Comparison of ENCODE assay signal across 16 mouse cellular contexts in the genomic region with DNA sequence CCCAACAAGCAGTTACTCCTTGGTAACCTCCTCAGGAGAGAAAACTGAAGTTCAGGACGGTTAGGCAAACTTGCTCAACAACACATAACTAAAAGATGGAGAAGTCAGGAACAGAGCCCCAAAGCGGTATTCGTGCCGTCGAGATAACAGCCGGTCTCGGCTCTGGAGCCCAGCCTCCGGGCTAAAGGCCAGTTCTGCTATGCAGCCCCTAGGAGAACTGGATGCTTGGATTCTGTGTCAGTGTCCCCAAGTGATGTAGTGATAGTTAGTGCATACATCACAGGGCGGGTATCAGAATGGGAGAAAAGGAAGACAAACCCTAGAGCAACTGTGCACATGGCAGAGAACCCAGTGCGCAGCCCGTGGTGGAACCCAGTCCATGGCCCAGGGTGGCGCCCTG. TPM values are rescaled to one million over a fixed set of nuclear protein-coding genes. Genes with fewer than 3 reads are reported as not detected.
DNase-seq lines count a peak whose midpoint lies in the region; ATAC-seq and TF ChIP-seq lines count a peak whose summit lies in the region.
"Had no signal": no experiment of that assay in that cellular context is flagged by ENCODE, and none has a peak within 500 bp of the region (broad histone marks: within the 10 kb centered on the region; RNA-seq: fewer than 3 reads in every experiment).

No protein-coding gene starts in this region.

- peak; percentile 63 to 70 for DNase-seq in cerebellum, postnatal 14 days
- no peak for DNase-seq in hindbrain, embryonic 10.5 days (ENCODE audit: low spot score)
- DNase-seq in hindbrain, postnatal 0 days (ENCODE audit: low spot score) = no peak
- DNase-seq in neural tube, embryonic 10.5 days (ENCODE audit: extremely low spot score, low spot score) = no peak
- no peak for DNase-seq in ovary, postnatal 36 days (ENCODE audit: low spot score)
- DNase-seq: adrenal gland, postnatal 14 days; heart, postnatal 14 days had no signal

- H3K4me2 ChIP-seq in hindbrain, postnatal 0 days (ENCODE audit: low read depth, low read length) = no peak overlapping the region
- H3K4me2 ChIP-seq in neural tube, embryonic 15.5 days = no peak overlapping the region
- H3K4me2 ChIP-seq: embryonic facial prominence, embryonic 12.5 days; forebrain, embryonic 15.5 days; heart, embryonic 15.5 days; hindbrain, embryonic 15.5 days had no signal

- WGBS in hindbrain, embryonic 10.5 days = 89% methylated on average over 12 of the region's 12 CpGs
- 79% methylated on average over 12 of the region's 12 CpGs for WGBS in hindbrain, postnatal 0 days
- WGBS in neural tube, embryonic 15.5 days = 86% methylated on average over 12 of the region's 12 CpGs

- ATAC-seq in cerebellum, adult (ENCODE audit: insufficient number of reproducible peaks, low FRiP score, low TSS enrichment) = no peak
- ATAC-seq in hindbrain, postnatal 0 days = no peak
- ATAC-seq in neural tube, embryonic 15.5 days (ENCODE audit: low FRiP score) = no peak
- ATAC-seq: activated CD4-positive, CD25-positive, alpha-beta regulatory T cell, adult 4 months; forebrain, embryonic 15.5 days; inflammation-experienced regulatory T-cells, adult 6 months; Patski had no signal

- no peaks in the 10 kb centered on the region for H3K36me3 ChIP-seq in hindbrain, embryonic 10.5 days
- no peaks in the 10 kb centered on the region for H3K36me3 ChIP-seq in hindbrain, postnatal 0 days (ENCODE audit: insufficient read depth, low read length)
- no peaks in the 10 kb centered on the region for H3K36me3 ChIP-seq in neural tube, embryonic 15.5 days
- H3K36me3 ChIP-seq: embryonic facial prominence, embryonic 12.5 days; forebrain, embryonic 15.5 days; heart, embryonic 15.5 days; hindbrain, embryonic 15.5 days had no signal

- H3K9me3 ChIP-seq in hindbrain, embryonic 10.5 days = no peaks in the 10 kb centered on the region
- no peaks in the 10 kb centered on the region for H3K9me3 ChIP-seq in hindbrain, postnatal 0 days (ENCODE audit: low read length)
- no peaks in the 10 kb centered on the region for H3K9me3 ChIP-seq in neural tube, embryonic 15.5 days (replicated peaks)
- H3K9me3 ChIP-seq: embryonic facial prominence, embryonic 12.5 days; forebrain, embryonic 15.5 days; heart, embryonic 15.5 days; hindbrain, embryonic 15.5 days had no signal

- no peak overlapping the region for H3K4me3 ChIP-seq in hindbrain, embryonic 10.5 days
- no peak overlapping the region for H3K4me3 ChIP-seq in hindbrain, postnatal 0 days (ENCODE audit: low read length)
- H3K4me3 ChIP-seq in neural tube, embryonic 15.5 days (replicated peaks) = no peak overlapping the region
- H3K4me3 ChIP-seq: embryonic facial prominence, embryonic 12.5 days; forebrain, embryonic 15.5 days; heart, embryonic 15.5 days; hindbrain, embryonic 15.5 days had no signal

- no peak overlapping the region for H3K9ac ChIP-seq in hindbrain, postnatal 0 days (replicated peaks; ENCODE audit: low read length)
- H3K9ac ChIP-seq in neural tube, embryonic 15.5 days (replicated peaks) = no peak overlapping the region
- H3K9ac ChIP-seq: embryonic facial prominence, embryonic 12.5 days; forebrain, embryonic 15.5 days; heart, embryonic 15.5 days; hindbrain, embryonic 15.5 days had no signal

- H3K27ac ChIP-seq in hindbrain, embryonic 10.5 days = 0 out of 2 replicates have a peak overlapping the region, but pooled peaks have one; percentile 1
- no peak overlapping the region for H3K27ac ChIP-seq in hindbrain, postnatal 0 days
- H3K27ac ChIP-seq in neural tube, embryonic 15.5 days (replicated peaks) = peak overlapping the region; percentile 3; the same call in 1 of the 2 replicates
- H3K27ac ChIP-seq: embryonic facial prominence, embryonic 12.5 days; forebrain, embryonic 15.5 days; heart, embryonic 15.5 days; hindbrain, embryonic 15.5 days had no signal

- 0 out of 2 replicates have a peak, but pooled peaks cover 3% of the 10 kb centered on the region for H3K27me3 ChIP-seq in hindbrain, embryonic 10.5 days (ENCODE audit: insufficient read depth, poor library complexity, severe bottlenecking)
- H3K27me3 ChIP-seq in hindbrain, postnatal 0 days (ENCODE audit: insufficient read depth, low read length) = no peaks in the 10 kb centered on the region
- no peaks in the 10 kb centered on the region for H3K27me3 ChIP-seq in neural tube, embryonic 15.5 days (replicated peaks)
- H3K27me3 ChIP-seq: embryonic facial prominence, embryonic 12.5 days; forebrain, embryonic 15.5 days; hindbrain, embryonic 15.5 days; Patski had no signal

- peaks cover 39% of the 10 kb centered on the region for H3K4me1 ChIP-seq in hindbrain, embryonic 10.5 days (replicated peaks)
- peaks cover 2% of the 10 kb centered on the region; the same call in 1 of the 2 replicates for H3K4me1 ChIP-seq in hindbrain, postnatal 0 days (ENCODE audit: insufficient read depth, low read length)
- peaks cover 24% of the 10 kb centered on the region for H3K4me1 ChIP-seq in neural tube, embryonic 15.5 days

- TF ChIP-seq CTCF in hindbrain, postnatal 0 days (IDR thresholded peaks at IDR 0.05; ENCODE audit: low read depth) = no peak

RNA-seq across cellular contexts. Expression of a gene that starts 12.2 kb away (rescaled TPM):
- 0.78 and 1.1 TPM in 2 replicates for polyA plus RNA-seq in hindbrain, embryonic 10.5 days (2016; fragmentation: Nextera tagmentation; extraction: Ambion mirVana)
- 4.8 and 9.7 TPM in 2 replicates for total RNA-seq in hindbrain, postnatal 0 days (2014; rRNA removed)
- 0.91 and 1.6 TPM in 2 replicates for polyA plus RNA-seq in hindbrain, postnatal 0 days (2015; fragmentation: Nextera tagmentation; extraction: Ambion mirVana)
- polyA plus RNA-seq in neural tube, embryonic 15.5 days (2015; fragmentation: Nextera tagmentation; extraction: Ambion mirVana) = 2.9 and 3.2 TPM in 2 replicates
- polyA plus RNA-seq: activated CD4-positive, CD25-positive, alpha-beta regulatory T cell, adult 4 months; Patski had no signal

Comparison
In these comparisons a context has a peak if more than half of its experiments do, and no peak if none do; other contexts are left out.
1. DNase-seq: peak in cerebellum, postnatal 14 days (2 of 2); none in hindbrain, embryonic 10.5 days (single experiment), hindbrain, postnatal 0 days (single experiment), neural tube, embryonic 10.5 days (single experiment) and ovary, postnatal 36 days (single experiment).